Mouse (Mus musculus) hindbrain, embryonic 10.5 days (tissue): ENCODE data around the gene Pla2r1. TPM values are rescaled to one million over a fixed set of nuclear protein-coding genes. Genes with fewer than 3 reads are reported as not detected.
A peak's percentile ranks its signal among the peaks of the same experiment; 100 is the strongest.

Experiments used
- DNase-seq: peaks from one replicate; pipeline ENCODE4 v3.0.0-alpha.2; 2017; ENCODE audit warnings: low spot score
- H3K27ac ChIP-seq: fragments of 300-500 bp; sonication (generic); 2 replicates; pipeline ENCODE4 v1.5.1; 2016; ENCODE audit warnings: mild to moderate bottlenecking, moderate library complexity
- H3K27me3 ChIP-seq: fragments of 300-500 bp; sonication (generic); 2 replicates; pipeline ENCODE4 v1.6.1; 2016; ENCODE audit warnings: mild to moderate bottlenecking; ENCODE audit not compliant: poor library complexity, insufficient read depth, severe bottlenecking
- H3K36me3 ChIP-seq: fragments of 300-500 bp; sonication (generic); 2 replicates; pipeline ENCODE4 v1.6.1; 2016; ENCODE audit warnings: mild to moderate bottlenecking, moderate library complexity
- H3K4me1 ChIP-seq: fragments of 300-500 bp; sonication (generic); replicated peaks from 2 replicates; pipeline ENCODE4 v1.6.1; 2016; ENCODE audit warnings: mild to moderate bottlenecking
- H3K4me3 ChIP-seq: fragments of 300-500 bp; sonication (generic); 2 replicates; pipeline ENCODE4 v1.5.1; 2016; ENCODE audit warnings: mild to moderate bottlenecking, moderate library complexity
- H3K9me3 ChIP-seq: fragments of 300-500 bp; sonication (generic); 2 replicates; pipeline ENCODE4 v1.6.1; 2016; ENCODE audit warnings: mild to moderate bottlenecking, moderate library complexity
- WGBS: fragments of 180-500 bp; shearing (Covaris S2); methylation state at CpG from one replicate; pipeline ENCODE4 v1.1.7; 2016; 5-methylcytosine and 5-hydroxymethylcytosine counted together
- polyA plus RNA-seq: library from polyadenylated mRNA; unstranded; fragments of >200 nt; fragmentation: Nextera tagmentation; extraction: Ambion mirVana; gene quantifications from 2 replicates; pipeline ENCODE4 v1.2.1, GENCODE M21; 2016

The Pla2r1 gene
- polyA plus RNA-seq, 1 experiment from 2014 or later: 0.95 TPM

DNA sequence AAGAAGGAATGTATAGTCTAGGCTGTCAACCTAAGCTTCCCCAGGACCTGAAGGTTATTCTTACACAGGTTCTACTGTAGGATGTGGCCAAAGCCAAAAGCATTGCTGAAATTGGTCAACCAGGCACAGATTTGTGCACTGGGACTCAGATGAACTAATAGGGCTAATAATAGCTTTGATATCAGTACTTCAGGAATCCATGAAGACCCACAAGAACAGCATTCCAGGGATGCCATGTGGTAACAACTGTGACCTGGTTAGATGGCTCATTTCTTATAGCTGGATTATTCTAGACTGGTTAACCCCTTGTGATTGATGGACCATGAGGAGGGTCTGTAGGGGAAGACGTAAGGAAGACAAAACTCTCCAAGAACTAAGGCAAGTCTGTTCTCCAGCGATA lies 74.3 kb downstream of the Pla2r1 start:
- H3K4me1 ChIP-seq: no peaks in the 10 kb centered on the region
- H3K27ac ChIP-seq: no peak overlapping the region
- H3K9me3 ChIP-seq: no peaks in the 10 kb centered on the region
- no peak overlapping the region for H3K4me3 ChIP-seq
- 93% methylated on average over 2 of the region's 2 CpGs for WGBS
- no peaks in the 10 kb centered on the region for H3K36me3 ChIP-seq
- no peaks in the 10 kb centered on the region for H3K27me3 ChIP-seq
- DNase-seq: no peak

- no peak for DNase-seq
- Histone ChIP-seq H3K27ac (no peak overlapping the region), H3K9me3 (no peaks in the 10 kb centered on the region), H3K36me3 (no peaks in the 10 kb centered on the region), H3K4me3 (no peak overlapping the region), H3K4me1 (no peaks in the 10 kb centered on the region), H3K27me3 (no peaks in the 10 kb centered on the region)
- 78% methylated on average over 11 of the region's 11 CpGs for WGBS
These were observed 84.0 kb downstream of the Pla2r1 start for GRCm38 (mm10) chr2:60468901-60469770.

DNA sequence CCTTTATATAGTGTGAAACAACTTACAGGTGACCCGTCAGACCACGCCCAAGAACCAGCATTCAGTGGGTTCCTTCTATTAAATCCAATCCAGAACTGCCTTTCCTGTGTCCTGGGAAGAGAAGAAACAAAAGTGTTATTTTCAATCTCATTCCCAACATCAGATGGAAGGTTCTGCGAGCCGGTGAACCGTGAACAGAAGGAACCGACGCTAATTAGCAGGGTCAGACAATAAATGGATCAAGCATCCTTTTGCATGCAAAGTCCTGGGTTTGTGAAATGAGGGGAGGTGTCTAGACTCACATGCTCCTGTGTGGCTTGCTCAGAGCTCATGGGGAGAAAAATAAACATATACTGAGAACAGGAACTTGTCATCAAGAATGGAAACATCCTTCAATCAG lies 100.7 kb downstream of the Pla2r1 start:
- 85% methylated on average over 7 of the region's 7 CpGs for WGBS
- H3K4me1 ChIP-seq: 0 out of 2 replicates have a peak, but pooled peaks cover 8% of the 10 kb centered on the region
- no peak for DNase-seq
- H3K36me3 ChIP-seq: no peaks in the 10 kb centered on the region
- H3K4me3 ChIP-seq: no peak overlapping the region
- H3K27ac ChIP-seq: no peak overlapping the region
- H3K9me3 ChIP-seq: no peaks in the 10 kb centered on the region
- H3K27me3 ChIP-seq: no peaks in the 10 kb centered on the region

- Histone ChIP-seq H3K9me3 (no peaks in the 10 kb centered on the region), H3K4me3 (no peak overlapping the region), H3K4me1 (0 out of 2 replicates have a peak, but pooled peaks cover 8% of the 10 kb centered on the region), H3K36me3 (no peaks in the 10 kb centered on the region), H3K27me3 (no peaks in the 10 kb centered on the region), H3K27ac (no peak overlapping the region)
- no peak for DNase-seq
- WGBS: 57% methylated on average over 3 of the region's 3 CpGs
These were observed 101.9 kb downstream of the Pla2r1 start for GRCm38 (mm10) chr2:60451119-60451773.

GRCm38 (mm10) chr2:60449732-60450131 lies 103.4 kb downstream of the Pla2r1 start:
- Histone ChIP-seq H3K27me3 (no peaks in the 10 kb centered on the region), H3K4me3 (no peak overlapping the region), H3K27ac (no peak overlapping the region), H3K9me3 (no peaks in the 10 kb centered on the region), H3K4me1 (0 out of 2 replicates have a peak, but pooled peaks cover 8% of the 10 kb centered on the region), H3K36me3 (no peaks in the 10 kb centered on the region)
- WGBS: 83% methylated on average over 6 of the region's 6 CpGs
- DNase-seq: no peak

GRCm38 (mm10) chr2:60444711-60445509 lies 108.2 kb downstream of the Pla2r1 start:
- no peaks in the 10 kb centered on the region for H3K36me3 ChIP-seq
- no peaks in the 10 kb centered on the region for H3K9me3 ChIP-seq
- no peak overlapping the region for H3K4me3 ChIP-seq
- 0 out of 2 replicates have a peak, but pooled peaks cover 2% of the 10 kb centered on the region for H3K4me1 ChIP-seq
- no peaks in the 10 kb centered on the region for H3K27me3 ChIP-seq
- WGBS: 91% methylated on average over 9 of the region's 9 CpGs
- no peak for DNase-seq
- H3K27ac ChIP-seq: no peak overlapping the region

GRCm38 (mm10) chr2:60443279-60443678 lies 109.8 kb downstream of the Pla2r1 start:
- WGBS: 91% methylated on average over 7 of the region's 7 CpGs
- DNase-seq: no peak
- no peak overlapping the region for H3K27ac ChIP-seq
- no peaks in the 10 kb centered on the region for H3K4me1 ChIP-seq
- H3K27me3 ChIP-seq: no peaks in the 10 kb centered on the region
- H3K9me3 ChIP-seq: no peaks in the 10 kb centered on the region
- no peaks in the 10 kb centered on the region for H3K36me3 ChIP-seq
- H3K4me3 ChIP-seq: no peak overlapping the region

DNA sequence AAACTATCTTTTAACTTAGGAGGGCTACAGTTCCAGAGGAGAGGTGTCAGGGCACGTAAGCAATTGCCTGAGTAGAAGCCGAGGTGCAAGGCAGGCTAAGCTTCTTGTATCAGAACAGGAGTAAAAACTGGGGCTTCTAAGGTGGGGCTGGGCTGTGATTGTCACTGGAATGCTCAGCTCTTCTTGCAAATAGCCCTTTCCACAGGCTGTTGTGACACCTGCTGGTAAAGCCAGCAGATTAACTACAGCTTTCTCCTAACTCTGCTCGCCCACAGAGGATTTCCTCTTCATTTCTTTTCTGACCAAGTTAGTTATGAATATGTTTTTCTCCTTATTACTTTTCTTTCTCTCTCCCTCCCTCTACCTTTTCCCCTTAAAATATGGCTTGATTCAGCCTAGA lies 111.2 kb downstream of the Pla2r1 start:
- WGBS: 43% methylated on average over 3 of the region's 3 CpGs
- DNase-seq: no peak

DNA sequence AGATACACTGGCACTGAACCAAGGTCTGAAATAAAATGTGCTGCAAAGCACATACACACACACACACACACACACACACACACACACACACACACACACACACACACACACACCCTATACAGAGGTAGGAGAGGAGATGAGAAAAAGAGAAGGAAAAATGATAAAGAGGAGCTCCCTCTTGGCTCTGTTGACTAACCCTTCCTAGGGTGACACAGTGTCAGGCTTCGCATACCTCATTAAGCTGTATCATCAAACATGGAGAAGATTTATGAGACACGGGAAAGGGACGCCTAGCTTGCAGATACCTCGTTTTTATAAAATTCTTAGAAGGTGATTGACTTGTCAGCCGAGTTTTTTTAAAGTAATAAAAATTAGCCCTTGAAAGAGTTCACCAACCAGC lies 116.3 kb downstream of the Pla2r1 start:
- Histone ChIP-seq H3K9me3 (no peaks in the 10 kb centered on the region), H3K4me3 (no peak overlapping the region), H3K27me3 (no peaks in the 10 kb centered on the region), H3K27ac (no peak overlapping the region), H3K36me3 (no peaks in the 10 kb centered on the region), H3K4me1 (no peaks in the 10 kb centered on the region)
- no peak for DNase-seq
- WGBS: 89% methylated on average over 5 of the region's 5 CpGs

More for the DNA sequence above, 111.2 kb downstream of the Pla2r1 start:
- Histone ChIP-seq H3K27me3 (no peaks in the 10 kb centered on the region), H3K27ac (no peak overlapping the region), H3K36me3 (no peaks in the 10 kb centered on the region), H3K9me3 (no peaks in the 10 kb centered on the region), H3K4me1 (no peaks in the 10 kb centered on the region), H3K4me3 (no peak overlapping the region)

DNA sequence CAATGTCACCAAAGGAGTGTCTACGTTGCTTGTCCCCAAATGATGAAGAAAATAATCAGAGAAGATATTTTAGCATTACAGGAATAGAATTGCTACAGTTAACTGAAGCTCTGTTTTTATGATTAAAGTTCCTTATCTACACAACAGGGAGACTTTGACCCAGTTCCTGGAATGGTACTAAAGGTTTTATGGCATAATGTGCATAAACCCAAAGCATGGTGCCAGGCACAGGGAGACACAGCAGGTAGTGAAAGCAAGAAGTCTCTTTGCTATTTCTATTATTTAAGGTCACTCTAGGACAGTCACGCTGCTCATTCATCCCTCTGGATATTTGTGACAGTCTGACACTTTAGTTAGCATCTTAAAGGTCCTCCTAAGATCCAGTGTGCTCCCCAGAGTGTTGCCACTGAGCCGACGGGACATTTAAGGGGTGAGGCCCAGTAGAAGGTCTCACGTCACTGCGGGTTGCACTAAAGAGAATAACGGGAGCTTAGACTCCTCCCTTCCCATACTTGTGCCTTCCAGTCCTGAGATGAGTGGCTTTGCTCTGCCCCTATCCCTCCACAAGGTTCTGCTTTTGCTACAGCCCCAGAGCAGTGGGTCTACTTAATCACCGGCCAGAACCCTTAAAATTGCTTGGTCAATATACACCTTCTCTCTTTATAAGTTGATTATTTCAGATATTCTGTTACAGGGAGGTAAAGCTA lies 122.6 kb downstream of the Pla2r1 start:
- Histone ChIP-seq H3K27ac (no peak overlapping the region), H3K9me3 (no peaks in the 10 kb centered on the region), H3K4me3 (no peak overlapping the region), H3K4me1 (no peaks in the 10 kb centered on the region), H3K36me3 (no peaks in the 10 kb centered on the region), H3K27me3 (no peaks in the 10 kb centered on the region)
- no peak for DNase-seq
- WGBS: 76% methylated on average over 8 of the region's 8 CpGs

DNA sequence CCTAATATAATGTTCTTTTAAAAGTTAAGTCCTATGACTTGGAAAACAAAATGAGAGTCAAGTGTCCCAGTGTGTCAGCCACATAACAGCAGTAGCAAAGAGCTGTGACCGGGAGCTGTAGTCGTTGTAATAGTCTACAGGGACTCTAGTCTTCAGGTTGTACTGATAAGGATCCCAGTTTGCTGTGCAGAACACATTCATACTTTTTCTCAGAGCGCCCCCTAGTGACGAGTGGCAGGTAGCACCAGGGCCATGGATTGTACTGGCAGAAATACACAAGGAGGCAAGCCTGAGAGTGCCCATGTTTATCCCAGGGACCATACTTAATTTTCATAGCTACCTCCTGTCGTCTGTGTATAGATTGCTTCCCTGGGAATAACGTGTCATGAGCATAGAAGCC lies 135.0 kb downstream of the Pla2r1 start:
- Histone ChIP-seq H3K4me1 (0 out of 2 replicates have a peak, but pooled peaks cover 2% of the 10 kb centered on the region), H3K27me3 (no peaks in the 10 kb centered on the region), H3K27ac (no peak overlapping the region), H3K36me3 (no peaks in the 10 kb centered on the region), H3K9me3 (no peaks in the 10 kb centered on the region), H3K4me3 (no peak overlapping the region)
- DNase-seq: peak; percentile 73
- 10% methylated on average over 6 of the region's 6 CpGs for WGBS

- no peak overlapping the region for H3K27ac ChIP-seq
- H3K9me3 ChIP-seq: no peaks in the 10 kb centered on the region
- H3K27me3 ChIP-seq: no peaks in the 10 kb centered on the region
- H3K4me3 ChIP-seq: no peak overlapping the region
- no peak for DNase-seq
- H3K36me3 ChIP-seq: no peaks in the 10 kb centered on the region
- 0 out of 2 replicates have a peak, but pooled peaks cover 5% of the 10 kb centered on the region for H3K4me1 ChIP-seq
- WGBS: 56% methylated on average over 8 of the region's 8 CpGs
These were observed 138.8 kb downstream of the Pla2r1 start for GRCm38 (mm10) chr2:60414334-60414733.
